Mouse (Mus musculus): ENCODE measurements at regions not wholly inside any gene's neighbourhood (a gene's known extent, or its start where the extent isn't known, plus 50 kb on each side); places are given as distances from the start of the nearest gene placed in this dataset.

DNA sequence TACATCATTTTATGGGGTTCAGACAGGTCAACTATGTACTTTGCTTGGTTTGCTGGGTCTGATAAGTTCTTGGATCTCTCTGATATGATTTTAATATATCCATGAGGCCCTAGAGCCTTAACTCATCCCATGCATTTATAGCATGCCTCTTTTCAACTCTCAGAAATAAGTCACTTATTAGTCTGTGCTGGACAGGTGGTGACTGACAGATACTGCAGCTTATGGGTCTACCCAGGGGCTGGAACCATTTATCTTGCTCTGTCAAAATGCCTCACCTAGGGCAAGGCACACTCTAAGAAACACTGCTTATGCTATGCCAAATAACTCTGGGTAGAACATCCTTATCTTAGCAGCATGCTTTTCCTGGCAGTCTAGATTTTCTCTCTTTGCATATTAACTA, 225.6 kb downstream of the Mbnl1 start:
- no peak for DNase-seq

DNA sequence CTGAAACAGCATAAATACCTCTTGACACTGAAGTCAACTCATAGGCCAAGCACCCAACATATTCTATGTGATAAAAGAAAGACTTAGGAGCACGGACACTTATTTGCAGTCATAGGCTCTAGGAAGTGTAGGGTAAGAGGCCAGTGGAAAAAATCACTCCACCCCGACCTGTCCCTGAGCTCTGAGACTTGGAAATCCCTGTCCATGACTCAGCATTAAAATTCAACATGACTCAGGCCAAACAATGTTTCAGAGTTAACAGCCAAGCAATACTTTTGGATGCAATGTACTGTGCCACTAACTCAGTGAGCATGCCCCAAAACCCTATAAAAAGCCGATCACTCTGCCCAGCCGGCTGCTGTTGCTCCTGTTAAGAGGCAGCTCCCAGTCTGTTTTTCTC, 234.5 kb downstream of the Mbnl1 start:
- no peak for DNase-seq

- DNase-seq = no peak
Measured at GRCm38 (mm10) chr3:60712896-60713295, 240.3 kb downstream of the Mbnl1 start.

GRCm38 (mm10) chr3:60720322-60720721, 247.7 kb downstream of the Mbnl1 start:
- no peak for DNase-seq

DNA sequence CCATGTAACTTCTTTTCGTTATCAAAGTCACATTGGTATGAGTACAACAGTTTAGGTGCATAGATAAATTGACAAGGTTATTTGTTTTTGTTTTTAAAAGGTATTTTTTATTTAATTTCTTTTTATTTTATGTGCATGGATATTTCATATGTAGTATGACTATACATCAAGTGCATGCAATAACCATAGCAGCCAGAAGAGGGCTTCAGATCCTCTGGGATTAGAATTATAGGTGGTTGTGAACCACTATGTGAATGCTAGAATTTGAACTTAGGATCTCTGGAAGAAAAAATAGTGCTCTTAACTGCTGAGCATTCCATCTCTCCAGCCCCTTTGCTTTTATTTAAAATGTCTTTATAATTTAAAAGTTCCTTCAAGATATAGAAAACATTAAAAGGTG, 258.7 kb downstream of the Mbnl1 start:
- DNase-seq = no peak

GRCm38 (mm10) chr3:60740543-60741294, 261.9 kb upstream of the P2ry1 start:
- peak; percentile 74 for DNase-seq

- no peak for DNase-seq
Measured at GRCm38 (mm10) chr3:60741379-60741778, 261.2 kb upstream of the P2ry1 start.

DNA sequence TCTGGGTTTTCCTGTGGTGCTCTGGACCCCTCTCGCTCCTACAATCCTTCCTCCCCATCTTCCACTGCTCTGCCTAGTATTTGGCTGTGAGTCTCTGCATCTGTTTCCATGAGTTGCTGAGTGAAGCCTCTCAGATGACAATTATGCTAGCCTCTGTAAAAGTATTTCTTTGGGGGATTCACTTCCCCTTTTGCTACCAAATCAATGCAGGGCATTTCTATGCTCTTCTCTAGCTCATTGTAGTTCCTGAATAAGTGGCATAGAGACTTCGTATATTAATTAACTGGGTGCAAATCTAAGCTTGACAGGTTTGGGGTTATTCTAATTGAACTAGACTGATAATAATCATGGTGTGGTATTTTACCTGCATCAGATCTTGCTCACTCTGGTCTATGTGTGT, 260.4 kb upstream of the P2ry1 start:
- no peak for DNase-seq

GRCm38 (mm10) chr3:60745075-60745474, 257.5 kb upstream of the P2ry1 start:
- no peak for DNase-seq

GRCm38 (mm10) chr3:60758568-60758967, 244.0 kb upstream of the P2ry1 start:
- DNase-seq = no peak

DNA sequence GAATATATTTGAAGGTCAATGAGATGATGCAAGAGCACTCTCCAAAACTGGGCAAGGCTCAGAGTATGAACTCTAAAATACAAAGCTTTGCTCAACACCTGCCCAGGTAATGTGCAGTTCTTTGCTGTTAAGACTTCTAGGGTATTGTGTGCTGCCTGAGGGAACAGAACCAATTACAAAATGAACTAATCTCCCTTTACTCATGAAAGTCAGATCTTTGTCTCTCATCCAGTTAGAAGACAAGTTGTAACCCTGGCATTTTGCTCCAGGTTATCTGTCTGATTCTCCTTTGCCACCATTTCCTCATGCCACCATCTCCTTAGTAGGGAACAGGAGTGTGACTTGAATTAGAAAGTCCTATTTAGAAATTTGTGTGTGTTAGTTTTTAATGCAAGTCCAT, 243.5 kb upstream of the P2ry1 start:
- no peak for DNase-seq

GRCm38 (mm10) chr3:60762874-60763273, 239.7 kb upstream of the P2ry1 start:
- DNase-seq = peak; percentile 63

DNA sequence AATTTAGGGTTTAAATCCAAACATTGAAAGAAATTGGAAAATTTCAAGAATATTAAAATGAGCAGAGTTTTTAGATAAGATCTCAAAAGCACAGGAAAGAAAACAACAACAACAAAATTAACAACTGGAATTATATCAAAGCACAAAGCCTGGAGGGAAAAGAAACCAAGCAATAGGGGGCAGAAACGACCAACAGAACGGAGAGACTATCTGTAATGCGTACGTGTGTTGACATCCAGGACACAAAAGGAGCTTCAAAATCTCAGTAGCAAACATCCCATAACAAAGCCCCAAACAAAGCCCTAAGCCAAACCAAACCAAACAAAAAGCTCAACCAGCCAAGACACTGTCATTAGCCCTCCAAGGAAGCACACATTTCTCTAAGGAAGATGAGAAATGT, 237.5 kb upstream of the P2ry1 start:
- no peak for DNase-seq

DNA sequence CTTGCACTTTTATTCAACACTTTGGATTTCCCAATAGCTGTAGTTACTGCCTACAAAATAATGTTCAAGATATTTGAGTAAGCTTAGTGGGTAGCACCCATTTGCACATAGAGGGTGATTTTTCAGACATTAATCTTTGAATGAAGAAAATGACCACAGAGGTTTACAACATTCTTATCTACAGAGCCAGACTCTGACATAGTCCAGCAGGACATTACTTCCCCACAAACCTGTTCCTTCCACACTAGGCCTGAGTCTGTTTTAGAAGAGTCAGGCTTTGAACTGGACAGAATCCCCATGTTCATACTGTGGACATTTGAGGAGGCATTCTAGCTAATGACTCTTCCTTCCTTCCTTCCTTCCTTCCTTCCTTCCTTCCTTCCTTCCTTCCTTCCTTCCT, 233.6 kb upstream of the P2ry1 start:
- no peak for DNase-seq

- no peak for DNase-seq
Measured at GRCm38 (mm10) chr3:60771866-60772265, 230.7 kb upstream of the P2ry1 start.

DNA sequence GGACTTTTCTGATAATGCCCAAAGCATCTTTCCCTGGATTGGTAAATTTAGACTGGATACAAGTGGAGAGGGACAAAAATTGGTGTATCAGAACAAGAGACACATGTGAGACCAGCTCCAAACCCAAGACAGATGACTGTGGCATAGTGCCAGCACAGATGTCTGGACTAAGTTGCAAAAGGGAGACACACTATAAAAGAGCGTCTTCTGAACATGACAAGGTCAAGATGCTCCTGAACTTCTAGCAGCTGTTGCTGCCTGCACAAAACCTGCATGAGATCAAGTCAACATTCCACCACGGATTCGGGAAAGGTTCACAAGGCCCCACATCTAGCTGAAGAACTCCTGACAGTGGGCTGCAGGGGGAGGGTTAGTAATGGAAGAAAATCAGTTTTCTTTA, 229.2 kb upstream of the P2ry1 start:
- peak; percentile 16 for DNase-seq

GRCm38 (mm10) chr3:60785137-60785875, 217.3 kb upstream of the P2ry1 start:
- DNase-seq = peak; percentile 55

DNA sequence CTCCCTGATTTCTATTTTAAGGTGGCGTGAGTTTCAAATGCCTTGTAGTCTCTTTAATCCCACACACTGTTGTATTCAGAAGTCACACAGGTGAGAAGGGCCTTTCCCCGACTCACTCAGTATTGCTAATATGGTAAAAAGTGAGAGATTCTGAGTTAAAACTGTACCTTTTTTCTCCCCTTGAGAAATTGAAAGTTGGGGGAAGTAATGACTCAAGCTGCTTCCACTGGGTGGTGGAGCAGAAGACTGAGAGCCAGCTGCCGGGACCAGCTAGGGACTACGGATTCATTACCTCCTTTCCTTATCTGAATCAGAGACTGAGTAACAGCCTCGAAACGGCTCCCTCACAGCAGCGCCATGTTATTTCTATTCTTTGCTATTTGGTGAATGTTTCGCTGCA, 214.6 kb upstream of the P2ry1 start:
- DNase-seq = no peak

GRCm38 (mm10) chr3:60789441-60789840, 213.2 kb upstream of the P2ry1 start:
- DNase-seq = no peak

GRCm38 (mm10) chr3:60792166-60792565, 210.4 kb upstream of the P2ry1 start:
- DNase-seq = no peak

GRCm38 (mm10) chr3:60796207-60796606, 206.4 kb upstream of the P2ry1 start:
- no peak for DNase-seq

- DNase-seq = no peak
Measured at GRCm38 (mm10) chr3:60797808-60798207, 204.8 kb upstream of the P2ry1 start.

DNA sequence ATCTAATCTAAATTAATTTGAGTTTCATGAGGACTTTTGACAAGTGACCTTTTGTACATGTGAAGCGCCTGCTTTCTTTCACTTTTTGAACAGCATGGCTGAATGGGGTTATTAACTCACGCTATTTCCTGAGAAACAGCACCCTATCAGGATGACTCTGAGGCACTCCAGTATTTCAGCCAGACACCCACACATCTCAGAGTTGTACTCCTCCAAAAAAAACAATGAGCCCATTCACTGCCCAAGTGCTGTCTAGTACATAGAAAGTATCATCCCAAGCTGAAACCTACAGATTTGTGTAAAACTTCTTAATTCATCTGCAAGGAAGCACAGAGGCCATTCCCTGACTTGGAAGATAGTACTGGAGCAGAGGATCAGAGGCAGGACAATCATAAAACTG, 204.1 kb upstream of the P2ry1 start:
- no peak for DNase-seq

GRCm38 (mm10) chr3:60798862-60799261, 203.7 kb upstream of the P2ry1 start:
- DNase-seq = no peak

Measured in kidney, postnatal 14 days (tissue).